Mouse (Mus musculus) adrenal gland, adult 8-10 months (tissue): ENCODE measurements around the gene Hps5. TPM values are rescaled to one million over a fixed set of nuclear protein-coding genes. Genes with fewer than 3 reads are reported as not detected.
"Not testable (repeated sequence)": the region's sequence is repeated elsewhere in the genome, so short reads cannot be mapped to it uniquely, and the experiment has no call there.

ENCODE experiments used
- DNase-seq: peaks from one replicate; pipeline ENCODE4 v3.0.0; 2022
- total RNA-seq, 4 experiments: library from RNA; stranded (reverse); gene quantifications; 2 replicates each; pipeline ENCODE4 v1.2.4; 2022

The Hps5 gene
- 10 to 100 TPM; 26.4 to 40.6 (median 34.7) TPM for total RNA-seq

DNA sequence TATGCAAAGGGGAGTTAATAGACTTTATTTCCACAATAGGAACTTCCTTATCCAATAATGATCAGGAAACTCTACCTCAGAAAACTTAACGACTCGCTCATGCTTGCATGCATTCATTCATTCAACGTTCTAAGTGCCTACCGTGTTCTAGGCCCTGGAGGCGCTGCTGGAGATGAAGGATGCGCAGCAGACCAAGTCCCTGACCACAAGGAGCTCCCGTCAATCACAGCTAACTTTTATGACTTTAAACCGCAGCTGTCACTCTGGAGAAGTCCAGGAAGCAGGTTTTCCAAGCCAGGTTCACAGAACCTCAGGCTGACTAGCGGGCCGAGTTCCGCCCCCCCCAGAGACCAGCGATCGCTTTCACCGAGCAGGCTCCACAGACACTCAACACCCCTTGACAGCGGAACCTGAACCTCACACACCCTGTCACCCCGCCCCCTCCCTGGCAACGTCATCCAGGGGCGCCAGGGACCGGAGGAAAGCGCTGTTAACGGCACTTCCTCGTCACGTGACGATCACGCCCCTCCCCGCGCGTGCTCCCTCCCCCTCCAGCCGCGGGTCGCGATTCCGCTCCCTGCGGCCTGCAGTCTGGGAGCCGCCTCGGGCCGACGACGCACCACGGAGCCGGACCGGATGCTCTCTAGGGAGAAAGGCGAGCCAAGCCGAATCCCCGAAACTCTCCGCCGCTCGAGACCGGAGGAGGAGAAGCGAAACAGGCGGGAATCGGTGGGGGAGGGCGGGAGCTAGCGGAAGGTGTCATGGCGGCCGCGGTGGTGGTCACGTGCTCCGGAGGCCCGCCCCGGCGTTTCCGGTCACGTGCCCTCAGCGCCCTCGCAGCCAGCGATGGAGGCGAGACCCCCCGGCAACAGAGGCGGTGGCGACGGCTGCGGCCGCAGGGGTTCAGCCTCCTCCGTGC is at the start of gene Hps5, which contains the start of gene Gtf2h1:
Gene Hps5 (minus strand): TSS at position 778 of the 919 bp plus-strand sequence.
Gene Gtf2h1 (plus strand): TSS at position 817 of the 919 bp plus-strand sequence.
- peak; percentile 97 for DNase-seq

DNA sequence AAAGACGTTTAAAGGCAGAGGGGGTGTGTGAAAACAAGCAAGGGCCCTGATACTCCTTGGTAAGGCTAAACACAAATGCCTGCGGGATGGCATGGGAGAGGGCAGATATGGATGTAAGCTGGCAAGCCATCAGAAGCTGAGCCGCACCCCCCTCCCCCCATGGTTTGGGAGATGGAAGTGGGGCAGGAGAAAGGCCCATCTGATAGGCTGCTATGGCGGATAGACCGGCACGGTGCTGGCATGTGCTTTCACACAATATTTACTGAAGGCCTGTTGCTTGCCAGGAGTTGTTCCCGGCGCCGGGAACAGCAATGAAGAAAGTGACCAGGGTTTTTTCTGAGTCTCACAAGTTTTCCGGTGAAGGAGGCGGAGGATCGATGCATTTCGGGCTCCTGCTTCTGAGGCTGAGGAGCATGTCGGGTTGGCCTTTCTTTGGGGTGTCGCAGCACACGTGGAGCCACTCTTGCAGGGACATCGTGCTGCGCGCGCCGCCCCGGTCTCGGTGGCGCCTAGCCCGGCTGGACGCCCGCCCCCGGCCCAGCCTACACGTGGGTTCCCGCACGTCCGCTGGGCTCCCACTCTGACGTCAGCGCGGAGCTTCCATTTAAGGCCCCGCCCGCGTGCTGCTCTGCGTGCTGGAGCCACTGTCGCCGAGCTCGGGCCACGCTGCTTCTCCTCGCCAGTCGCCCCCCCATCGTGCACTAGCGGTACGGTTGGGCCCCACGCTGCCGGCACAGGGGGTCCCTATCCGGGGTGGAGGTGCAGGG is 49.5 kb upstream of the Hps5 start:
- DNase-seq = peak; percentile 89

DNA sequence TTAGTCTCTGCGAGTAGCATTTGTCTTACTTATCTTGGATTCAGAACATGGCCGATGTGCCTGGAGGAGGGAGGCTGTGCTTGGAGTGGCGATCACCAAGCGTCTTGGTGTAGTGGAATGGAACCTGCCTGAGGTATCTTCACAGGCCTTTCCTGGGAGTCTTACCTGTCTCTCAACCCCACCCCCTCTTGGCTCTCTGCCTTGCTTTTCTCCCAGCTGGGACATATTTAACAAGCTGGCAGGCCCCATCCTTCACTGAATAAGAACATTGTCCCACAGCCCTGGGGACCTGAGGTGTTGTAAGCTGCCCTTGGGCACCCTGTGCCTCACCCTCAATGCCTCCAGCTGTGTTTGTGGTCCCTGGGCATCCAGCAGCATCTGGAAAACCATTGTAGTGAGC is 47.7 kb upstream of the Hps5 start:
- DNase-seq = no peak

DNA sequence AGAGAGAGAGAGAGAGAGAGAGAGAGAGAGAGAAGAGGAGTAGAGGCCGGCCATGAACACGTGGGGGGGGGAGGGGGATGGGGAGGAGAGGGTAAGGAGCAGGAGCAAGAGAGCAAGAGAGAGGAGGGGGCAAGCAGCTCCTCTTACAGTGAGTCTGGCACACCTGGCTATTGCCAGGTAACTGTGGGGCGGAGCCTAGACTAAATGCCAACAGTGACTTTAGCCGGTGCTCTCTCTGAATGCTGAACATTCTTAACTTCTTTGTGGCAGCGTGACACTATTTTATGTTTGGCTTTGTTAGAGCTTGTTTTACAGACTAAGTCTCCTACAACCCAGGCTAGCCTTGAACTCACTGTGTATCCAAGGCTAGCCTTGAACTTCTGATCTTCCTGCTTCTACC is 46.4 kb upstream of the Hps5 start:
- no peak for DNase-seq

DNA sequence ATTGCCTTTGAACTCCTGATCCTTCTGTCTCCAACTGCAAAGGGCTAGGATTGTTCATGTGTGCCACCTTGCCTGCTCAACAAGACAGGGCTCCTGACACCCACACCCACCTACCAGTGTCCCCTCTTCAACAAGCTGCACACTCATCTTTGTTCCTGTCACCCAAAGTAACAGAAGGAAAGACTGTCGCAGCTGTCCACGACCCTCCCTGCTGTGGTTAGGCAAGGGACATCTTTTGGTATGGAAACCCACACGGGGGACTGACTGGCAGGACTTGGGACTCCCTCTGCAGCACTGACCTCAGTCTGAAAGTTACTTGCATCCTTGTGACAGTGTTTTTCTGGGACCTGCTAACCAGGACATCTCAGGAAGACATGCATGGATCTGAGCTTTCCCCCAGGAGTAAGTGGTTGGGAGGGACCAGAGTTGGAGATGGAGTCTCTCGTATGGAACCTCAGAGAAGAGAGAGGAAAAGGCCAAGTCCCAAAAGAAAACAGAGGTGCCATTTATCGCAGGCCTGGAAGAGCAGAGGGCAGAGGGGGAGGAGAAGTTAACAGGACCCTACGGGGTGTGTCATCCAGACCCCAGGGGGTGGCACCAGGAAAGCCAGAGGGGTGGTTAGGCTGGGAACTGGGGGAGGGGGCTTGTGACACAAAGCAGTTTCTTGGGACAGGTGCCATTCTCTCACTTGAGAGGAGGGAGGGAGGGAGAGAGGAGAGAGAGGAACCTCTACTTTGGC is 45.1 kb upstream of the Hps5 start, which contains the start of gene Ldha:
Gene Ldha (plus strand): TSS at position 689 of the 739 bp plus-strand sequence.
- no peak for DNase-seq

DNA sequence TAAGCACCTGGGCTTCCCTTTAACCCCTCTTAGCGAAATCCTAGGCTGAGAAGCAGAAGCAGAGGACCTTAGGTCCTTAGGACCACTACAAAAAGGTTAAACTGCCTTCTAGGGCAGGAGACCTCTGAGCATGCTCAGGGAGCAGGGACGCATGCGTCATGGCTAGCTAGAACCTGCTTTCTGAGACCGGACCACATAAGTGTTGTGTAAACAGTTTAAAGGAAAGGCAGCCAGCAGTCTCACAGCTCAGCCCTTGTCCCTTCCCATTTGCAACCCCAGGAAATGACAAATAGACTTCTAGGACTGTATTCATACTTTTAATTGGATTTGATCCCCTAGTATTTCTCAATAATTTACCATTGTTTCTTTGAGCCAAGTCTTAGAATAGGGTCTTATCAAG is 44.5 kb upstream of the Hps5 start:
- no peak for DNase-seq

DNA sequence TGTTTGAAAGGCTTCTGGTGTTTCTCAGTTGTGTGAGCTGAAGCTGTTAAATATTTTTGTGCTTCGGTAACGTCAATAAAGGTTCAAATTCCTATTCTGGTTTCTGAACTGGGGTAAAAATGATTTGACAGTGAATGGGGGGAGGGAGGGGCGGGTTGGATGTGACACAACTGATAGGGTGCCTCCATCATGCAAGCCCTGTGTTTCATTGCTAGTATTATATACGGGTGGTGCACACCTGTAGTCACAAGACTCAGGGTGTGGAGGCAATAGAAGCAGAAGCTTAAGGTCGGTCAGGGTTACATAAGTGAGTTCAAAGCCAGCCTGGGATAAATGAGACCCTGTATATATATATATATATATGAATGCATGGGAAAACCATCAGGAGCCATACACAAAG is 44.0 kb upstream of the Hps5 start:
- DNase-seq = no peak

DNA sequence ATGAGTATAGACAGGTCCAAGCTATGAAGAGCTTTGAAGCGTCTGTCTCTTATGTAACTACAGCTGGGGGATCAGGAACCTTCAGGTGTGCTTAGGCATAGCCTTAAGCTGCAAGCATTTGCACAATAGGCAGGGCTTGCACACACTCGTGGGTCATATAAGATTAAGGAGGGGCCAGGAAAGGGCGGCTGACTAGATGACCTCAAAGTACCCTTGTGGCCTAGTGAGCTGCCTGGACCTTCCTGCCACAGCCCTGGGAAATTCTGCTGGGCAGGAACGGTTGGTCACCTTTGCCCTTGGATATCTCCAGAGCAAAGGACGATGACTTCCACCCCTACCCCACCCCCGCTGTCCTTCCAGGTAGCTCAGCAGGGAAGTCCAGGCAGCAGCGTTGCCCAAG is 43.6 kb upstream of the Hps5 start:
- no peak for DNase-seq

DNA sequence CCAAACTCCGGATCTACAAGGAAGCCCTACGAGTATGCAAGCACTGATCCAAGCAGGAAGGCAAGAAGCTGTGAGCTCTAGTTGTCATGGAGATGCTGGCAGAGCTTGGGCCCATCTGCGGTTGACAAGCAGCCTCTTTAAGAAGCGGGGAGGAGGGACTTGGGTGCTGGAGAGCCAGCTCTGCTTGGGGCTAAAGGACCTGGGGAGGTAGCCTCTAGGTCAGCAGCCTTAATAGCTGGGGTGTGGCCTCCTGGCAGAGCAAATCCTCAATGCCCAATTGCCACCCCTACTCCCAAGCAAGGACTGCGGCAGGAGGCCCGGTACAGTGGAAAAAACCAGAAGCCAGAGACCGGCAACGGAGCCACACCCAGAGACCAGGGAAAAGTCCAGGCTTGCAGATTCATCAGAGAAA is 43.0 kb upstream of the Hps5 start:
- peak; percentile 58 for DNase-seq

DNA sequence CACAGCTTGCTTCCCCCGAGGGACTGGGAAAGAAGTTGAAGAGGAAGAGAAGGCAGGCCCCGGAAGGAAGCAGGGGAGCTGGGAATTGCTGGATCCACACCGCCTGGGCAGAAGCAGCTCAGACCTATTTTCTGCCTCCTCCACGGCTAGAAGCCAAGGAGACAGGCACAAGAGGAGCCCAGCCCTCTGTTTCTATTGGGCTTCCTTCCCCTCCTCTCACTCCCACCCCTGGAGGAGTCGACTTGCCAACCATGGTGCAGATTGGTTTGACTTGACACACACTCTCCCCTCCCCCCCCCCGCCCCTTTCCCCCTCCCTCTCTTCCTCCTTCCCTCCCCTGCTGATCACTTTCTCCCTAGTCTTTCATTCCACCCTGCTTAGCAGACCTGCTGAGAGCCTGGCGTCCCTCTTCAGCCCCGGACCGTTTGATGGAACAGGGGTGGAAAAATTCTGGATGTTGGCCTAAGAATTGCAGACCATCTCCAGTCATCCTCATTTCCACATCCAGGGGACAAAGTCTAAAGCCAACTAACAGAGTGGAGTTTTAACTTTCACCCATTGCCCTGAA is 42.3 kb upstream of the Hps5 start:
- DNase-seq = no peak

DNA sequence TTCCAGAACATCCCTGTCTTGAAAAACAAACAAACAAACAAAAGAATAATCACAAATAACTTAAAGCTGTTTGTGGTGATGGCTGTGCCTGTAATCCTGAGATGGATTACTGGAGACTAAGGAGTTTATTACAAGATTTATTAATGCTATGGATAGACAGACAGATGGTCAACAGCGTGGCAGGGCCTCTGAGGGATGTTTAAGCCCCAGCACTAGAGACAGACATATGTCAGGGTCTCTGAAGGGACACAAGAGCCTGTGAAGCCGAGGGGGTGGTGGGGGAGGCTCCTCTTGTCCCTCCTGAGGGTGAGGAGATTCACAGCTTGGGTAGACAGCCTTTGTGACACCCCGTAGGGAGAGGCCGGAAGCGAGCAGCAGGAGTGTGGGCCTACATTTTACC is 41.2 kb upstream of the Hps5 start:
- no peak for DNase-seq

DNA sequence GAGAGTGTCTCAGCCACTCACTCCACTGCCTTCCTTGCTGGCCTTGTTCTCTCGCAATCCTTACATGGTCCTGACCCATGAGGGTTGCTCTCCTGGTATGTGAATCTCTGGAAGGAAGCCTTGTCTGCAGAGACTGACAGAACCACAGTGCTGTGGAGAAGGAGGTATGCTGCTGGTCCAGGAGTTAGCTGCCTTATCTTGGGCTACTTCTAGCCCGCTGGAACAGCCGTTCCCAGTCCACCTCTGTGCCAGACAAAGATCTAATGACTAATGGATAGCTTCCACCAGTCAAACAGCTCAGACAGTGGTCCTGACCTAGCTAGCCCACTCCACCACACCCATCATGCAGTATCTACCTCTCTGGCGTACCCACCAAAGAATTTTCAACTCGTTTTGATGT is 40.5 kb upstream of the Hps5 start:
- DNase-seq = no peak

DNA sequence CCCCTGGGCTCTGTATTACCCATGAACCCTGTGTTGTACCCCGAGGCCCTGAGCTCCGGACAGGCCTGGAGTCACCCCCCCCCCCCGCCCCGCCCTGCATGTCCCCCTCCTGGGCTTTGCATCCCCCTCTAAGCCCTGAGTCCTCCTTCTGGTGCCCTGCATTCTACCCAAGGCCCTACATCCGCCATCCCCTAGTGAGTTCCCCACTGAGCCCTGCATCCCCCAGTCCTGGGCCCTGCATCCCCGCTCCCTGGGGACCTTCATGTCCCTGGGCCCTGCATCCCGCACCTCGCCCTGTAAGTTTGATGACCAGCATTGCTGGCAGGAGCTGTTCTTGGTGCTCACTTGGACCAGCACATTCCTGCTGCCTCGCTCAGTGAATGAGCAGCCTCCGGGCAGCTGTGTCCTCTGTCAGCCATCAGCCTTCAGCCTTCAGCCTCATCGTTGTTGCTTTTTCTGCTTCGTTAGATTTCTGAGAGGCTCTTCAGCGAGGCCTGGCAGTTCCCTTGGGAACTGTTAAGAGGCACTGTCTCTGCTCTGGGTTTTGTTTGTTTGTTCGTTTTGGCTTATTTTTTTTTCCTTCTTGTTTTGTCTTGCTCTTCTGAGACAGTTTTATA is 39.2 kb upstream of the Hps5 start:
- no peak for DNase-seq

DNA sequence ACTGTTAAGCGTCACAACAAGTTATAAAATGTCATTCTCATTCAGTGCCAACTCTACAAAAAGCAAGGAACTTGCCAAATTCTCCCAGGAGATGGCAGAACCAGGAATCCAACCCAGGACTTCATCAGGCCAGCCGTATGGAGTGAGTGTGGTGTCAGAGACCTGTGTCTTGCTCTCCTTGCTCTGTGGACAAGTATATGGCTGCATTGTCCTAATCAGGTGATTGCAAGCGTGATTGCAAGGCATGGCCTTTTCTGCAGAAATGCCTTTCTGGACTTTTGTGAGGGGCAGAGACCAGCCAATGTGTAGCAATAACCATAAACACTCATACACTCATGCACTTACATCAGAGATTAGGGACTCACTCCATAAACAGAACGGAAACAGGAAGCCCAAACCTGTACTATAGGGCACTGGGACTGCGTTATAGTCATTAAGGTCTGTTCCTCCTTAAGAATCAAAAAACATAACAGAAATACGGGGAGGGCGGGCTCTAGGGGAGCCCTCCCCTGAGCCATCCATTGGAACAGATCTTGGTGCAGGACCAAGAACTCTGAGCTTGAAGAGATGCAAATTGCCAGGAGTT is 37.9 kb upstream of the Hps5 start:
- DNase-seq = no peak

DNA sequence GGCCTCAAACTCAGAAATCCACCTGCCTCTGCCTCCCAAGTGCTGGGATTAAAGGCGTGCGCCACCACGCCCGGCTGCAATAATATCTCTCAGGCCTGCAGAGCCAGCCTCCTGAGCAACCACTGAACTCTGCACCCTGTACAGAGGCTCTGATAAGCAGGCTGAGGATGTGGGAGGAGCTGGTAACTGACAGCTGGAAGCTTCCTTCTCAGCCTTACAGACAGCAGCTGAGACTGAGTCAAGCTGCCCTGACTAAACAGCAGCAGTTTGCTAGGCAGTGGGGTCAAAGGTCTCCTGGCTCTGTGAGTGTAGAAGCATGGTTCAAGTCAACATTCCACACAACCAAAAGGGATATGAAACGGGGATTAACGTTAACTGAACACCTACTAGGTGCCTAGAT is 37.4 kb upstream of the Hps5 start:
- no peak for DNase-seq

DNA sequence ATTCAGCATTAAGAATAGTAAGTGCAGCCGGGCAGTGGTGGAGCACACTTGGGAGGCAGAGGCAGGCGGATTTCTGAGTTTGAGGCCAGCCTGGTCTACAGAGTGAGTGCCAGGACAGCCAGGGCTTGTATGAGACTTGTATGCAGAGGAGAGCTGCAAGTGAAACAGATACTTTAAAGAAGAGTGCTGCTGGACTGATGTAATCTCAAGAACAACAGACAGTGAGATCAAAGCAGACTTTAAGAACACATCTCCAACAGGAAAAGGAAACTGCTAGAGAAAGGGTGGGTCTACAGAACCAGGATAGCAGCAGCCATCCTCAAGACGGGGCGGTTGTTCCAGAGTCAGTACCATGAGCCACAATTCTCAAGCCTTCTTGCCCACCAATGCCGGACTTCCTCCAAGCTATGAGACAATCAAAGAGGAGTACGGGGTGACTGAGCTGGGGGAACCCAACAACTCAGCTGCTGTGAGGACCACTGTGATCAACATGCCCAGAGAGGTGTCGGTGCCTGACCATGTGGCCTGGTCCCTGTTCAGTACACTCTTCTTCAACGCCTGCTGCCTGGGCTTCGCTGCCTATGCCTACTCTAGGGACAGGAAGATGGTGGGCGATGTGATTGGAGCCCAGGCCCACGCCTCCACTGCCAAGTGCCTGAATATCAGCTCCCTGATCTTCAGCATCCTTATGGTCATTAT is 36.4 kb upstream of the Hps5 start:
- not testable (repeated sequence) for DNase-seq

DNA sequence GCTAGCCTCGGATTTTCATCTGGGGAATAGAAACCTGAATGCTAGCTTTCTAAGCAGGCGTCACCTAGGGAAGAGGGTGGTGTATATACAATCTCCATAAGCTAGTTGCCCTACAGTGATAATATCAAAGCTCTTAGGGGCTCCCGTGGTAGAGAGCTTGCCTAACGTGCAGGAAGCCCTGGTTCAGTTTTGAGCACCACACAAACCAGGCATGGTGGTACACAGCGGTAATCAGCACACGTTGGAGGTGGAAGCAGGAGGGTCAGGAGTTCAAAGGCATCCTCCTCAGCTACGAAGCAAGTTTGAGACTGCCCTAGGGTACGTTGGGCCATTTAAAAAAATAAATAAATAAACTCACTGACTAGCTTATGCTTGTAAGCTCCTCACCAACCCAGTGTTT is 35.8 kb upstream of the Hps5 start:
- no peak for DNase-seq

DNA sequence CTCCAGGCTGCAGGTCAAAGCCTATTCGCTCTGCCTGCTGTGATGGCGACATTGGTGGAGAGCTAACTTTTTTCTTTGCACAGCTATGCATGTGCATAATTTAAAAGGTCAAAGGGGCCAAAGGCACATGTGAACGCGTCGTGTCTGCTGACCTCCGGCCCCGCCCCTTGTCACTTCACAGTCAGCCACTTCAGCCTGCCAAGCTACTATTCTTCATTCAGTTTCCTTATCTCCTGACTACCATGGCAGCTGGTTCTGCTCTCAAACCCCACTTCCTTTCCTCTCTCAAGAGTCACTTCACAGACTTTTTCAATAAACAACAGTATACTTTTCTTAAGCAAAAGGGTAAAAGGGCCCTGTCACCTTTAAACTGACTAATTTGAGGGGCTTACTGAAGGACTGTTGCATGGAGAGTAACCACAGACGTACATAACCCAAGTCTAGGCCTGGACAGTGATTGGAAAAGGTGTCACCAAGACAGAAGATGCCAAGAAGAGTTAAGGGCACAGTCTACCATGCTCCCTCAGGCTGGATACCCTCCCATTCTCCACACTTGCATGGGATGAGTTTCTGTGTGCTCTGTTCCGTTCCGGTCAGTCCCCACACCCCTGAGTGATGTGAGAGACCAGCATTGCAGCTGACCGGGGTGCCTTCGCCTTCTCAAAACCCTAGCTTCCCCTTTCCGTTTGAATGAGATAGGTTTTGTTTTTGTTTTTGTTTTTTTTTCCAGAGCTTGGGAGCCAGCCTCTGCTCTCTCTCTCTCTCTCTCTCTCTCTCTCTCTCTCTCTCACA is 35.1 kb upstream of the Hps5 start:
- DNase-seq = no peak

DNA sequence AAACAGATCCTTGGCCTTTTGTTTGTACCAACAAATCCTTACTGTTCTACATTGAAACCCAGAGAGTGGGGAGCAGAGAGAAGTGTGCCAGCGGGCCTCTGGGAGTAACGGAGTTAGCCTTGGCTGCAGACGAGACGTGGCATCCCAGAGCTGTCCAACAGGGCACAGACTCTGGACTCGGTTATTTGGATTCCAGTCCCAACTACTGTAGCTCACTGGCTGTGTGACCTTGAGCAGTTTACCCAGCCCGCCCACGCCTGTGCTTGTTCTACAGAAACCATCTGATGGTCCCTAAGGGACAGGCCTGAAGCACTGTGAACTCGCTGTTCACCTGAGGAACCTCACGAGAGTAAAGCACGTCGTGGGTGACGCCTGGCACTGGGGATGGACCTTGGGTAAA is 34.0 kb upstream of the Hps5 start:
- DNase-seq = no peak

DNA sequence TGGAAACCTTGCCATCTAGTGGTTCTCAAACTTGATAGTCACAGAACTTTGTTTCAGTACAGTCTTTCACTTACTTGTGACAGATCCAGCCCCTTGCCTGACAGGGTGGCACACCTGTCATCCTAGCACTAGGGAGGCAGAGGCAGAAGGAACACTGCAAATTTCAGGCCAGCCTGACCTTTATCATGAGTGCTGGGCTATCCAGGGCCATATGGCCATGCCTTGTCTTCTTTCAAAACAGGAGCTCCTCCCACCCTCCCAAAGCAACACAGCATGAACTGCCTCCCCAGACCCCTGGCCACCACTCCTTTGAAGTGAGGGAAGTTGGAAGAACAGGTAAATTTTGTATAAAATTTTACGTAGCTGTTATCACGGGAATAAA is 31.9 kb upstream of the Hps5 start:
- DNase-seq = no peak
